Mouse (Mus musculus) Muller cell, postnatal 12 days (primary cell): ENCODE results near the gene Larp7.

ENCODE experiments used
- DNase-seq: peaks from one replicate; pipeline ENCODE4 v3.0.0-alpha.2; 2015; ENCODE audit errors: inconsistent ontology term

Larp7 gene

DNA sequence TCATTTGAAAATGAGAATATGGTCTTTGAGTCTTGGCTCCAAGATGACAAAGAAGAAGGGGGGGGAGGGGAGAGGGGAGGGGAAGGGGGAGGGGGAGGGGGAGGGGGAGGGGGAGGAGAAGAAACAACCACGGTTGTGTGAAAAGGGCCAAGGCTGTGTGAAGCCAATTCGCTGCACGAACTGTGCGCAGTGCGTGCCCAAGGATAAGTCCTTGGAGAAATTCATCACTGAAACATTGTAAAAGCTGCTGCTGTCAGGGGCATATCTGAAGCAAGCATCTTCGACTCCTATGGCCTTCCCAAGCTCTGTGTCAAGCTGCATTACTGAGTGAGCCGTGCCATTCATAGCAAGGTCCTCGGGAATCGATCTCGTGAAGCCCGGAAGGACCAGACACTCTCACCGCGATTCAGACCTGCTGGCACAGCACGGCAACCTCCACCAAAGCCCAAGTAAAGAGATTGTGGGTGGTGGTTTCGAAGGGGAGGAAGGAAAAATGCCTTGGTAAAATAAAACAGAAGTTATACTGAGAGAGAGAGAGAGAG is 40.3 kb downstream of the Larp7 start:
- DNase-seq = no peak

DNA sequence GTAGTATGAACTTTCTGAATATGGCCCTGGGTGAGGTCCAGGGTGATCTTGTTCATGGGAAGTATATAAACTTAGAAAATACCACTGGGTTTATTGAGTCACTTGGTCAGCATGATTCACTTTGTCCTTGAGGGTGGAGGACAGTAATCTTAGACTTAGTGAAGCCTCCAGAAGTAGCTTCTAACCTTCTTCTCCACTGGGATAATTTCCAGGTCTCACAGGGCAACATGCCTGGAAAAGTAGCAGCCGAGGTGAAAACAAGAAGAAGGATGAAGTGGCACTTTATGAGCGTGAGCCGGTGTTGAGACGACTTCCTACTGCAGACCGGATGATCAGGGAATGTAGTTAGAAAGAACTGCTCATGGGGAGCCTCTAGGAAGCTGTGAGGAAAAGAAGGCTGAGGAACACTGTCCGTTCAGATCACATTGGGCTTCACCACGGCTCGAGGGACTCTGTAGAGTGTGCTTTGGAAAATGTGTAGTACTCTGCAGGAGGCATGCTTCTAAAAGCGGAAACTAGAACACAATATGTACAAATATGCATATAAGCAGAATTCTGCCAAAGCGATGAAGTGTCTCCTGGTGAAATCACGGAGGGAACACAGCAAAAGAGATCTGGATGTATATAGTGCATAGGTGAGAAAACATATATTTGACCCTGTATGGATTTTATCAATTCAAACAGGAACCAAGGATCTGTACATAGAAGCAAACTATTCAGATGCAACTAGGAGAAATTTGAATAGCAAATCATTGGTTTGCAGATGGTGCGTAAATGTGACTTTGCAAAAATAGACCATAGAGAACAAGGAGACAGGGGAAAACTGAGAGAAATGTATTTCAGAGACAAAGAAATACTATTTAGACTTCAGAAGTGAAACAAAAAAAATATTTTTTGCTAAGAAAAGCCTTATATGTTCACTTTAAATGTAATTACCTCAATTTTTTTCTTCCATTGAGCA is 41.1 kb downstream of the Larp7 start:
- DNase-seq = no peak

DNA sequence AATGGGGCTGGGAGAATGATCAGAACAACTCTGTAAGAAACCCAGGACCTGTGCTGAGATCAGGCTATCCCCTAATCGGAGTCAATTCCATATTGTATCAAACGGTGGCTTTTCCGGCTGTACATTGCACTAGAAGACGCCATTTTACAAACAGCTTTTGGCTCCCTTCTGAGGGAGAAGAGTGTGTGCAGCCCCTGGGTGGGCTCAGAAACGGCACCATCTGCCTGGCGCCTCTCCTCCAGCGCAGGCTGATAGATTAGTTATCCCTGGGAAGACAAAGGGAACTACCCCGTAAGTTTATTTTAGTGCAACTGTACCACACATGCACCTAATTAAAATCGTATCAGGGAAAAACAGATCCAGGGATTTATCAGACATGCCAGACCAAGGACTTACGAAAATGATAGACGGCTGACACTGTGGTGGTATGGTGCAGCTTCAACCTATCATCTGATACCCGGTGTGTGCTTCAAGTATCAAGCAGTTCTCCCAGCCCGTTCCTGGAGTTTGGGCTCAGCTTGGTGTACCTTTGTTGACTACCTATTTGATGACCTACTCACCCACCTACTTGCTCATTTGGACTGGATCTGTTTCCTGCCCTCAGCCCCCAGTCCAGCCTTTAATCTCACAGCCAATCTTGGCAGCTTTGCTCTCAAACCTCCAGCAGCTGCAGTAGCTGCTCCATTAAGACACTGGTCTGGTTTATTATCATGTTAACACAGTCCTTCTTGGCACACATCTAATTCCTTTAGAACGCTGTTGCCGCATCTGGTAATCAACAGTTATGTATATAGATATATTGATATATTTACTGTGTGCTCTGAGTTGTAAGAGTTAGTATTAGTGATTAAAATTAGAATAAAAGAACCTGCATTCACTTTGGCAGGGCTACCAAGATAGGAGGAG is 45.0 kb downstream of the Larp7 start:
- no peak for DNase-seq

DNA sequence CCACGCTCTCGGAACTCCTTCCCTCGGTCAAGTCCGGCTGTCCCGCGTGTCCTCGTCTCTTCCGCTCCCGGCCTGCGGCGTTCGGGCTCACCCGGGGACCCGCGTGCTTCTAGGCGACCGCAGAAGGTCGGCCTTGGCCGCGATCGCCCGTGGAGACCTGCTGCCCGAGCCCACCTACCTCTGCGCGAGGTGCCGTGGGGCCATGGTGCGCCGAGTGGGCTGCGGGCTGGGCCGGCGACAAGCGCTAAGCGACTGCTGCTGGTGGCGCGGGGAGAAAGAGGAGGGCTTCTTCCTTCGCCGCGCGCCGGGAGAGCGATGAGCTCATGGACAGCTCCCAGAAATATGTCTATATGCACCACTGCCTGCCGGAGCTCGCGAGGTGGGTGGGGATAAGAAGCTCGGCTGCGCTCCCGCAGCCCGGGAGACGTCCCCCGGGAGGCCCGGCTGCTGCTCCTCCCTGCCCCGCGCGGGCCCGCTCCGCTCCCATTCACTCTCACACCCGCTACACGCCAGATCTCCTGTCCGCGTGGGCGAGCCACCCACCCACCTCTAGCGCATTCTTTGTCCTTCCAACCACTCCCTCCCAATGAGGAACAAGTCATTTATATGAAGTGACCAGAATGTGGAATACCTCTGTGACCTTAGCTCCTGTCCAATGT is 54.3 kb downstream of the Larp7 start, which contains the start of gene Ank2:
Gene Ank2, minus strand, starts transcription at position 609 of the 659 bp plus-strand sequence.
- peak; percentile 75 for DNase-seq

DNA sequence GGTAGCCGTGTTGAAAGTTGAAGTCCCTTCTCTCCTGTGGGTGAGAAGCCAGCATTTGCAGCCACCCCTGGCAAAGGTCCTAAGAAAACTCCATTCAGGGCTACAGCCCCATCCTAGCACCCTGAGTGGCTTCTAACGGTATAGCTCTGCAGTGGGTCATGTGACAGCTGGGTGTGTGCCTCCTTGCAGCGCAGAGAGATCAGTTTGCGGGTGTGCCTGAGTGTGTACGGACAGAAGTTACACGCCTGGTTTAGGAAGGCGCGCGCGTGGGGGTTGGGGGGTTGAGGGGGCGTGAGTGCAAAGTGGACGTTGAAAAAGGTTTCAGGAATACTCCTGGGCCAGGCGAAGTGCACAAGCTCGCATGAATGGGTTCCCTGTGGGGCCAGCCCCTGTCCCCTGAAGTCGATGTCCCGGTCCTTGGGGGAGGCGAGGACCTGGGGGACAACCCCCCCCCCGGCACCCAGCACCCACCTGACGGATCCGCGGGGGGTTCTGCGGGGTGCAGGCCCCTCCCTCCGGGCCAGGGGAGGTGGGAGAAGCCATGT is 54.9 kb downstream of the Larp7 start:
- DNase-seq = peak; percentile 4

DNA sequence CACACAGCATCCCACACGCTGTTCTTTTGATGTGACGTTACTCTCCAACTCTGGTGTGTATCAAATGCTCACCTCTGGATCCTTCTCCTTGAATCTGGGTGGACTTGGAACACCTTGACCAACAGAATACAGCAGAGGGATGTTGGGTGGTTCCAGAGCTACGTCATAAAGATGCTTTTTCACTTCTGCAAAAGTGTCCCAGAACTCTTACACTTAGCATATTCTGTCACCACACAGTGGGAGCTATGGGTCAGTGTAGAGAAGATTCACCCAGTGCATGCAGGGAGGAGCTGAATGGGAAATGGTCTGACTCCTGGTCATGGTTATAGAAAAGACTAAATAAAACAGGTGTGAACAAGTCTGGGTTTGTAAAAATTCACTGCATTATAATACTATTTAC is 60.5 kb downstream of the Larp7 start:
- DNase-seq = no peak

DNA sequence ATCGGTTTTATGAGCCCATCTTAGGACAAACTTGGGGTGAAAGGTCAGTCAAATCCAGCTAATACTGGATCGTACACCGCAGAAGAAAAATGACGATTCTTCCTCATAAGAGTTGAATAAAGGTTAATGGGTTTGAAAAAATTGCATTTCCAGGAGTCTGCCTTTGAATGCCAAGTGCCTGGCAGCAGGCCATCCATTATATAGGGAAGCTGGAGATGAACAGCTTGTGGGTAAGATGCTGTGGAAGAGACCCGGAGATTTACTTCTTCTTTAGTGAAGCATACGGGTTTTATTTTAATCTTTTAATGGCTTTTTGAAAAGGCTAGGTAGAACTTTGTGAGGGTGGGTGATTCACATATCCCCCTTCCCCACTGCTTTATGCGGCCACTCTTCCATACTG is 65.8 kb downstream of the Larp7 start:
- no peak for DNase-seq
